Mouse (Mus musculus) left cerebral cortex, postnatal 14 days (tissue): ENCODE results near the gene Klra8. TPM values are rescaled to one million over a fixed set of nuclear protein-coding genes. Genes with fewer than 3 reads are reported as not detected.
"Not testable (repeated sequence)": the region's sequence is repeated elsewhere in the genome, so short reads cannot be mapped to it uniquely, and the experiment has no call there.

Experiments used
- DNase-seq, 2 experiments: peaks; one replicate each; pipeline ENCODE4 v3.0.0; 2021 to 2022; ENCODE audit warnings: low spot score in 2 of 2, mixed read lengths in 1 of 2
- intact Hi-C: fragments of 180-260 bp; cut with DNase I; formaldehyde crosslinking; loops from one replicate; pipeline ENCODE4 v1.15.1; 2025
- long read RNA-seq, 2 experiments: library from polyadenylated mRNA; stranded (forward); transcript quantifications; one replicate each; pipeline ENCODE4 v2.0.0; 2021
- total RNA-seq, 2 experiments: library from RNA; stranded (reverse); gene quantifications; 2 replicates each; pipeline ENCODE4 v1.2.3; 2021

Klra8 gene
- total RNA-seq: not detected
- long read RNA-seq, experiment 1: 0 reads
- long read RNA-seq, experiment 2: 0 reads

DNA sequence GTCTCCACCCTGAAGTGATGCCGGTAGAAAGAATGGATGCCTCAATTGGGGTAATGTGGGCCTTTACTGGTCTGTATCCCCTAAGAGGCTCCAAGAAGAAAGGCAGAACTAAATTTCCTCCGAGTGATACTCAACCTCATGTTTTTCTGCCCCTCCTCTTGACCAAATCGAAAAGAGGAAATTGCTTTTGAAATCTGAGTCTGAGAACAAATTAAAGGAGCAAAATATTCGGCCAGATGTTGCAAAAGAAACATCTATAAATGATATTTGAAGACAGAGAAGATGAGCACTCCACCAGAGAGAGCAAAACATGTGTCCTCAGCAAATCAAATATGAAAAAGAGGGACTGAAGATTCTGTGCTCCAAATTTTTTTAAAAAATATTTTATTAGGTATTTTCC is at the start of gene Klra8:
Klra8 (minus strand) TSS at position 101 of the 400 bp plus-strand sequence.
- DNase-seq, intact Hi-C loops: not testable (repeated sequence)

DNA sequence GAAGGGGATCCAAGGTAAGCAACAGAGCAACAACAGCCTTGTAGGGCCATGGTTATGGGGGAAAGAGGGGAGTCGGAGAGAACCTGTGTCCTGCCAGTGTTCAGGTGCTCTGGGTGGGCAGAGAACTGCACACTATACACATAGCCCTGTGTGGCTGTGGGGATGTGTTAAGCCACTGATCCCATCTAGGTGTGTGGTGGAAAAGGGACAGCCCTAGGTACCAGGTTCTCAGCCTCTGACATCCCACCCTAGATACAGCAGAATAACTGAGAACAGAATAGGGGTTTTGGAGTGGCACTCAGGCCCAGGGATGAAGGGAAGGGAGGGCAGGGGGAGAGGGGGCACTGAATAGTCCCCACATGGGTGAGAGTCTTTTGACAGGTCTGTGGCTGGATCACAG is 19.2 kb downstream of the Klra8 start:
- DNase-seq: no peak
- intact Hi-C loops: no loop called here

DNA sequence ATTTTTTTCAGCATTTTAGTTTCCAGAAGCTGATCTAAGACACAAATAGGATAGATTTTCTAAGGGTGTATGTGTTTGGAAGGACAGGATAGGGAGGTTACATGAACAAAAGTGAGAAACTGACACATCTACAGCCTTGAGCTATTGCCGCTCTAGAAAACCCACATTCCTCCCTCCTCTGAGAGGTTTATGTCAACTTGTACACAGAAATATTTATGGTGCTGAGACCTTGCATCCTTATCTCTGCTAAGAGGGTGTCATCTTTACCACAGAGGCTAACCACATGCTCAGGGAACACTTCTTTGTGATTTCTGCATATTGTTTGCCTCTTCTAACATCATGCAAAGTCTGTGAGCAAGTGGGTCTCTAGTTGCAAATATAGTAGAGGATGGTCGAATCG is 27.0 kb downstream of the Klra8 start:
- DNase-seq, intact Hi-C loops: not testable (repeated sequence)

DNA sequence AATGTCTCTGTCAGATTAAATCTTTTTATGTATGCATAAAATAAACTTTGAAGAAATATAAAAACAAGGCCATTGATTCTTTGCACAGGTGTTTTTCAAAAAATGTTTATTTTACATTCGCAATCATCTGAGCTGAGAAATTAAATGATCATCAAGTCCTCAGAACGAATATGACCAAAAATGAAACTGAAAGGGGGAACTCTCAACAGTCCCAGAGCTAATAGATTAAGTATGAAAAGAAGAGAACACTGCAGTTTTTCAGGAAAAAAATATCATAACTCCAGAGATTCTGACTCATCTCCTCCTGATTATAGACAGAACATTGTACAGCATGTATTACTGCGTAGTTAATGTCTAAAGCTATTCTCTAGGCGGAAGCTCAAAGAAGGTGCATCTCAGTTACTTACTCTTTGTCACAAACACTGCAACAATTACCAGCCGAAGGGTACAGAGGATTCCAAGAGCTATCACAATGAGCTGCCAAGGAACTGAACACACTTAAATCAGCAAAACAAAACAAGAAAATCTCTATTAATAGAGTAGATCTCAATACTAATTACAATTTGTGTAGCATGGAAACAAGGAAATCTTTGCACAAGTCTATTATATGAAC is 37.3 kb downstream of the Klra8 start:
- no peak for DNase-seq
- intact Hi-C loops: no loop called here

DNA sequence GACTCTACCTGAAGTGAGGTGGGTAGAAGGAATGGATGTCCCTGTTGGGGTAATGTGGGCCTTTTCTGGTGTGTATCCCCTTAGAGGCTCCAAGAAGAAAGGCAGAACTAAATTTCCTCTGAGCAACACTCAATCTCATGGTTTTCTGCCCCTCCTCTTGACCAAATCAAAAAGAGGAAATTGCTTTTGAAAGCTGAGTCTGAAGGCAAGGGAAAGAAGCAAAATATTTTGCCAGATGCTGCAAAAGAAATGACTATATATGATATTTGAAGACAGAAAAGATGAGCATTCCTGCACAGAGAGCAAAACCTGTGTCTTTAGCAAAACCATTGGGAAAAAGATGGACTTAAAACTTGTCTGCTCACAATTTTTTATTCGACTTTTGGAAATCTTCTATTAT is 62.5 kb downstream of the Klra8 start, which contains the start of gene Klra4:
Klra4 (minus strand) TSS at position 101 of the 400 bp plus-strand sequence.
- DNase-seq, intact Hi-C loops: not testable (repeated sequence)

Other genes starting within 250 kb of the Klra8 start
- gene Klra5, start 212.2 kb downstream of the Klra8 start, total RNA-seq: not detected
- gene Klra6, start 102.9 kb downstream of the Klra8 start, total RNA-seq: not detected
- not detected for gene Klra4, start 62.6 kb downstream of the Klra8 start, total RNA-seq
- gene Klra9, start 63.2 kb upstream of the Klra8 start, total RNA-seq: not detected
- gene Klra7, start 103.4 kb upstream of the Klra8 start, total RNA-seq: not detected
- not detected for gene Klra10, start 152.0 kb upstream of the Klra8 start, total RNA-seq
- gene Klra3, start 207.7 kb upstream of the Klra8 start, total RNA-seq: not detected